Mouse (Mus musculus): ENCODE measurements at regions not wholly inside any gene's neighbourhood (a gene's known extent, or its start where the extent isn't known, plus 50 kb on each side); places are given as distances from the start of the nearest gene placed in this dataset.

GRCm38 (mm10) chr5:91849114-91849513 is 113.8 kb downstream of the Rchy1 start:
- ATAC-seq (ENCODE audit: low FRiP score, low TSS enrichment), result no peak
- WGBS, result 42% methylated on average over 4 of the region's 4 CpGs
- no peak overlapping the region for H3K4me3 ChIP-seq (ENCODE audit: low read length)

GRCm38 (mm10) chr5:91848528-91848927 is 114.3 kb downstream of the Rchy1 start:
- 83% methylated on average over 3 of the region's 3 CpGs for WGBS

More at GRCm38 (mm10) chr5:91849114-91849513, 113.8 kb downstream of the Rchy1 start:
- Histone ChIP-seq H3K4me2 (replicated peaks; ENCODE audit: low read depth, low read length) (no peak overlapping the region), H3K27me3 (ENCODE audit: control insufficient read depth, insufficient read depth, low read length) (no peaks in the 10 kb centered on the region), H3K4me1 (ENCODE audit: control insufficient read depth, insufficient read depth, low read length) (no peaks in the 10 kb centered on the region), H3K9me3 (ENCODE audit: control insufficient read depth, low read length) (no peaks in the 10 kb centered on the region), H3K27ac (ENCODE audit: low read depth, low read length) (no peak overlapping the region), H3K9ac (ENCODE audit: low read depth, low read length) (no peak overlapping the region), H3K36me3 (ENCODE audit: control insufficient read depth, insufficient read depth, low read length) (no peaks in the 10 kb centered on the region)

GRCm38 (mm10) chr5:91843044-91843443 is 119.8 kb downstream of the Rchy1 start:
- no peak overlapping the region for H3K27ac ChIP-seq (ENCODE audit: low read depth, low read length)
- 84% methylated on average over 4 of the region's 4 CpGs for WGBS

More at GRCm38 (mm10) chr5:91848528-91848927, 114.3 kb downstream of the Rchy1 start:
- Histone ChIP-seq H3K9ac (ENCODE audit: low read depth, low read length) (no peak overlapping the region), H3K36me3 (ENCODE audit: control insufficient read depth, insufficient read depth, low read length) (no peaks in the 10 kb centered on the region), H3K27me3 (ENCODE audit: control insufficient read depth, insufficient read depth, low read length) (no peaks in the 10 kb centered on the region), H3K4me3 (ENCODE audit: low read length) (no peak overlapping the region), H3K9me3 (ENCODE audit: control insufficient read depth, low read length) (no peaks in the 10 kb centered on the region), H3K4me2 (replicated peaks; ENCODE audit: low read depth, low read length) (no peak overlapping the region), H3K27ac (ENCODE audit: low read depth, low read length) (no peak overlapping the region), H3K4me1 (ENCODE audit: control insufficient read depth, insufficient read depth, low read length) (no peaks in the 10 kb centered on the region)
- ATAC-seq (ENCODE audit: low FRiP score, low TSS enrichment), result no peak

GRCm38 (mm10) chr5:91841066-91841465 is 121.8 kb downstream of the Rchy1 start:
- Histone ChIP-seq H3K36me3 (ENCODE audit: control insufficient read depth, insufficient read depth, low read length) (no peaks in the 10 kb centered on the region), H3K4me3 (ENCODE audit: low read length) (no peak overlapping the region), H3K4me1 (ENCODE audit: control insufficient read depth, insufficient read depth, low read length) (no peaks in the 10 kb centered on the region), H3K4me2 (replicated peaks; ENCODE audit: low read depth, low read length) (no peak overlapping the region), H3K27ac (ENCODE audit: low read depth, low read length) (no peak overlapping the region), H3K9me3 (ENCODE audit: control insufficient read depth, low read length) (no peaks in the 10 kb centered on the region), H3K9ac (ENCODE audit: low read depth, low read length) (no peak overlapping the region), H3K27me3 (ENCODE audit: control insufficient read depth, insufficient read depth, low read length) (no peaks in the 10 kb centered on the region)
- no peak for ATAC-seq (ENCODE audit: low FRiP score, low TSS enrichment)
- 84% methylated on average over 4 of the region's 4 CpGs for WGBS

More at GRCm38 (mm10) chr5:91843044-91843443, 119.8 kb downstream of the Rchy1 start:
- Histone ChIP-seq H3K27me3 (ENCODE audit: control insufficient read depth, insufficient read depth, low read length) (no peaks in the 10 kb centered on the region), H3K36me3 (ENCODE audit: control insufficient read depth, insufficient read depth, low read length) (no peaks in the 10 kb centered on the region), H3K4me3 (ENCODE audit: low read length) (no peak overlapping the region), H3K4me1 (ENCODE audit: control insufficient read depth, insufficient read depth, low read length) (no peaks in the 10 kb centered on the region), H3K4me2 (replicated peaks; ENCODE audit: low read depth, low read length) (no peak overlapping the region), H3K9ac (ENCODE audit: low read depth, low read length) (no peak overlapping the region), H3K9me3 (ENCODE audit: control insufficient read depth, low read length) (no peaks in the 10 kb centered on the region)
- no peak for ATAC-seq (ENCODE audit: low FRiP score, low TSS enrichment)

- no peaks in the 10 kb centered on the region for H3K4me1 ChIP-seq (ENCODE audit: control insufficient read depth, insufficient read depth, low read length)
- H3K27me3 ChIP-seq (ENCODE audit: control insufficient read depth, insufficient read depth, low read length), result no peaks in the 10 kb centered on the region
- H3K9me3 ChIP-seq (ENCODE audit: control insufficient read depth, low read length), result no peaks in the 10 kb centered on the region
- ATAC-seq (ENCODE audit: low FRiP score, low TSS enrichment), result no peak
- H3K4me3 ChIP-seq (ENCODE audit: low read length), result no peak overlapping the region
- no peaks in the 10 kb centered on the region for H3K36me3 ChIP-seq (ENCODE audit: control insufficient read depth, insufficient read depth, low read length)
- WGBS, result 87% methylated on average over 6 of the region's 6 CpGs
- H3K9ac ChIP-seq (ENCODE audit: low read depth, low read length), result no peak overlapping the region
- no peak overlapping the region for H3K4me2 ChIP-seq (replicated peaks; ENCODE audit: low read depth, low read length)
- no peak overlapping the region for H3K27ac ChIP-seq (ENCODE audit: low read depth, low read length)
Measured at GRCm38 (mm10) chr5:91828481-91828880, 134.4 kb downstream of the Rchy1 start.

- no peaks in the 10 kb centered on the region for H3K9me3 ChIP-seq (ENCODE audit: control insufficient read depth, low read length)
- WGBS, result 0% methylated on average over 1 of the region's 1 CpGs
- H3K27ac ChIP-seq (ENCODE audit: low read depth, low read length), result no peak overlapping the region
- no peak overlapping the region for H3K9ac ChIP-seq (ENCODE audit: low read depth, low read length)
- no peaks in the 10 kb centered on the region for H3K27me3 ChIP-seq (ENCODE audit: control insufficient read depth, insufficient read depth, low read length)
- no peak overlapping the region for H3K4me2 ChIP-seq (replicated peaks; ENCODE audit: low read depth, low read length)
- no peak for ATAC-seq (ENCODE audit: low FRiP score, low TSS enrichment)
- no peak overlapping the region for H3K4me3 ChIP-seq (ENCODE audit: low read length)
- no peaks in the 10 kb centered on the region for H3K4me1 ChIP-seq (ENCODE audit: control insufficient read depth, insufficient read depth, low read length)
- no peaks in the 10 kb centered on the region for H3K36me3 ChIP-seq (ENCODE audit: control insufficient read depth, insufficient read depth, low read length)
Measured at GRCm38 (mm10) chr5:91826636-91827035, 136.2 kb downstream of the Rchy1 start.

GRCm38 (mm10) chr5:91822844-91823576 is 139.9 kb downstream of the Rchy1 start:
- 10% methylated on average over 9 of the region's 9 CpGs for WGBS
- Histone ChIP-seq H3K27ac (ENCODE audit: low read depth, low read length) (no peak overlapping the region), H3K27me3 (ENCODE audit: control insufficient read depth, insufficient read depth, low read length) (no peaks in the 10 kb centered on the region), H3K9me3 (ENCODE audit: control insufficient read depth, low read length) (no peaks in the 10 kb centered on the region), H3K36me3 (ENCODE audit: control insufficient read depth, insufficient read depth, low read length) (no peaks in the 10 kb centered on the region), H3K4me1 (ENCODE audit: control insufficient read depth, insufficient read depth, low read length) (no peaks in the 10 kb centered on the region), H3K9ac (ENCODE audit: low read depth, low read length) (no peak overlapping the region), H3K4me2 (replicated peaks; ENCODE audit: low read depth, low read length) (no peak overlapping the region), H3K4me3 (ENCODE audit: low read length) (no peak overlapping the region)
- ATAC-seq (ENCODE audit: low FRiP score, low TSS enrichment), result peak; percentile 78; the same call in 1 of the 2 replicates

- H3K4me3 ChIP-seq (ENCODE audit: low read length), result no peak overlapping the region
- H3K9me3 ChIP-seq (ENCODE audit: control insufficient read depth, low read length), result no peaks in the 10 kb centered on the region
- ATAC-seq (ENCODE audit: low FRiP score, low TSS enrichment), result no peak
- no peaks in the 10 kb centered on the region for H3K36me3 ChIP-seq (ENCODE audit: control insufficient read depth, insufficient read depth, low read length)
- no peaks in the 10 kb centered on the region for H3K4me1 ChIP-seq (ENCODE audit: control insufficient read depth, insufficient read depth, low read length)
- no peak overlapping the region for H3K9ac ChIP-seq (ENCODE audit: low read depth, low read length)
- WGBS, result 73% methylated on average over 12 of the region's 12 CpGs
- H3K27me3 ChIP-seq (ENCODE audit: control insufficient read depth, insufficient read depth, low read length), result no peaks in the 10 kb centered on the region
- no peak overlapping the region for H3K27ac ChIP-seq (ENCODE audit: low read depth, low read length)
- no peak overlapping the region for H3K4me2 ChIP-seq (replicated peaks; ENCODE audit: low read depth, low read length)
Measured at GRCm38 (mm10) chr5:91818800-91819199, 144.1 kb downstream of the Rchy1 start.

- Histone ChIP-seq H3K4me1 (ENCODE audit: control insufficient read depth, insufficient read depth, low read length) (no peaks in the 10 kb centered on the region), H3K27ac (ENCODE audit: low read depth, low read length) (no peak overlapping the region), H3K9ac (ENCODE audit: low read depth, low read length) (no peak overlapping the region), H3K36me3 (ENCODE audit: control insufficient read depth, insufficient read depth, low read length) (no peaks in the 10 kb centered on the region), H3K4me3 (ENCODE audit: low read length) (no peak overlapping the region), H3K4me2 (replicated peaks; ENCODE audit: low read depth, low read length) (no peak overlapping the region), H3K27me3 (ENCODE audit: control insufficient read depth, insufficient read depth, low read length) (no peaks in the 10 kb centered on the region), H3K9me3 (ENCODE audit: control insufficient read depth, low read length) (no peaks in the 10 kb centered on the region)
- no peak for ATAC-seq (ENCODE audit: low FRiP score, low TSS enrichment)
- 84% methylated on average over 11 of the region's 11 CpGs for WGBS
Measured at GRCm38 (mm10) chr5:91818195-91818594, 144.7 kb downstream of the Rchy1 start.
